Mouse (Mus musculus): ENCODE measurements at regions not wholly inside any gene's neighbourhood (a gene's known extent, or its start where the extent isn't known, plus 50 kb on each side); places are given as distances from the start of the nearest gene placed in this dataset.

- TF ChIP-seq CTCF (IDR thresholded peaks at IDR 0.05; ENCODE audit: extremely low read depth, insufficient read length, insufficient replicate concordance, low read depth, low read length) = no peak
- TF ChIP-seq POLR2A (IDR thresholded peaks at IDR 0.05; ENCODE audit: low read depth, low read length) = no peak
Measured at GRCm38 (mm10) chr2:159997395-159997794, 336.6 kb downstream of the Gm826 start.
